Mouse (Mus musculus) heart, postnatal 10 days (tissue): ENCODE data around the gene Tmem63b. TPM values are rescaled to one million over a fixed set of nuclear protein-coding genes. Genes with fewer than 3 reads are reported as not detected.
A peak's percentile ranks its signal among the peaks of the same experiment; 100 is the strongest.

Experiments
- DNase-seq, 2 experiments: peaks; one replicate each; pipeline ENCODE4 v3.0.0; 2021
- intact Hi-C: fragments of 180-260 bp; cut with DNase I; formaldehyde crosslinking; loops from one replicate; pipeline ENCODE4 v1.15.1; 2025
- total RNA-seq, 2 experiments: library from RNA; stranded (reverse); gene quantifications; 2 replicates each; pipeline ENCODE4 v1.2.3; 2021

Tmem63b gene
- total RNA-seq, 2 experiments from 2014 or later: 81.4 to 86.9 TPM

DNA sequence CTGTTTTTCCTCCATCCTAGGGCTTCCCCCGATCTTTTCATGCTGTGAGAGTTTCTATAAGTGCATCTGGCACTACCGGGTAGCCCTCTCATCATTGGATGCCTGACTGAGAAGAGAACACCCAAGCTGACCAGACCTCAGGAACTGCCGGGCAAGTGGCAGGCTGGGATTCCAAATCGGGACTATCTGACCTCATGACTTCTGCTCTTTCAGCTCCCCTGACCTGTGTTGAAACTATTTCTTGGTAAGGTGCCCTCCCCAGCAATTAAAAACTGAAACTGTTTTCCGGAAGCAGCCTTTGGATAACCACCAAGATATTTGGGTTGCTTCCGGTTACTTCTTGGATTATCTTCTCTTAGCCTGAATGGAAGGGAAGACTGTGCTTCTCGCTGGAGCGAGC lies 21.5 kb upstream of the Tmem63b start:
- intact Hi-C loops: no loop called here
- no peak for DNase-seq

GRCm38 (mm10) chr17:45707376-45707775 lies 20.7 kb upstream of the Tmem63b start:
- no peak for DNase-seq
- intact Hi-C loops: no loop called here

GRCm38 (mm10) chr17:45706796-45707195 lies 20.1 kb upstream of the Tmem63b start:
- no peak for DNase-seq
- intact Hi-C loops: no loop called here

DNA sequence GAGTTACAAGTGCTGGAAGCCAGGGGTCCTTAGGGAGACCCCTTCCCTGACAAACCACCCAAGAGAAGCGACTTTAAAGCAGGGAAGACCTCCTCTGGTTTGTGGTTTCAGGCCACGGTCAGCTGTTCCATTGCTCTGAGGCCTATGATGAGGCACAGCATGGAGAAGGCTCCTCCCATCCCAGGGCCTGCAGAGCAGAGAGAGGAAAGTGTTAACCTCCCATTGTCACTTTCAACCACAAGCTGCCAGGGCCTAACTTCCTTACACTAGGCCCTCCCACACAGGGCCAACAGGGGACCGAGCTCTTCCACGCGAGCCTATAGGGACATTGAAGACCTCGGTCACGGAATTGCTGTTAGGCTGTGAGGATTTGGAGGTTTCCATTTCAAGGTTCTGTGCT lies 16.5 kb upstream of the Tmem63b start:
- intact Hi-C loops: no loop called here
- DNase-seq: no peak

GRCm38 (mm10) chr17:45702254-45702653 lies 15.5 kb upstream of the Tmem63b start:
- intact Hi-C loops: no loop called here
- DNase-seq: no peak

DNA sequence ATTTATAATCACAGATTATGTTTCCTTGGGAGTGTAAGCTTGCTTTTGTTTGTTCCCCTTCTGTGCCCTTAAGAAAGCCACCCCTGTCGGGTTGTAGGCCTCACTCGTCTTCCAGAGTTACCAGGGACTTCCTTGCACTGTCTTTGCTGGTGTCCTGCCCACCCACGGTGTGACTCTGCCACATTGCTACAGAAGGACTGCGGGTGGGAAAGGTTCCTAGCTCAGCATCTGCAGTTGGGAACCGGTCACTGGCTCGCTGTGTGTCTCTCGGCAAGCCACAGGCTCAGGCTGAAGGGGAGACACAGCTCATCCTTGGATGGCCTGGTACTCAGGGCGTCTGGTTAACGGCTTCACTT lies 14.5 kb upstream of the Tmem63b start:
- intact Hi-C loops: no loop called here

GRCm38 (mm10) chr17:45700496-45701235 lies 14.0 kb upstream of the Tmem63b start:
- intact Hi-C loops: no loop called here
- peak; percentile 62 to 73 for DNase-seq

More for the DNA sequence above, 14.5 kb upstream of the Tmem63b start:
- DNase-seq: no peak

GRCm38 (mm10) chr17:45699039-45699740 lies 12.5 kb upstream of the Tmem63b start:
- DNase-seq: no peak
- intact Hi-C loops: no loop called here

- no peak for DNase-seq
- intact Hi-C loops: no loop called here
Observed at GRCm38 (mm10) chr17:45698368-45698767, 11.7 kb upstream of the Tmem63b start.

DNA sequence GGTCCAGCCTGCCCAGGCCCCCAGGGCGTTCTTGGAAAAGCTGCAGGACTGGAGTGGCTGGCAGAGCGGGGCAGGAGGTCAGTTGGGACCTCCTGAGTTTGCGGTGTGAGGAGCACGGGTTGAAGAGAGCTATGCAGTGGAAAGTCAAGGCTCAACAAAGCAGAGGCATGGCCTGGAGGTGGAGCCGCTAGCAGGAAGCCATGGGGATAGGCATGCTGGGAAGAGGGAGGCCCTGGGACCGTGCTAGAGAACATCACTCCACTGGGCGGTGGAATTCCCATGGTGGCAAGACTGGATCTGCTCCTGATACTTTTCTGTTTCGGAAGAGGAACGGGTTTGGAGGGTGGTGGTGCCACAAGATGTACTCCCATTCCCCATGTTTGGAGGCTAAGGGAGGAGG lies 10.3 kb upstream of the Tmem63b start:
- intact Hi-C loops: no loop called here
- no peak for DNase-seq

- DNase-seq: no peak
- intact Hi-C loops: no loop called here
Observed at GRCm38 (mm10) chr17:45695227-45696120, 8.8 kb upstream of the Tmem63b start.

DNA sequence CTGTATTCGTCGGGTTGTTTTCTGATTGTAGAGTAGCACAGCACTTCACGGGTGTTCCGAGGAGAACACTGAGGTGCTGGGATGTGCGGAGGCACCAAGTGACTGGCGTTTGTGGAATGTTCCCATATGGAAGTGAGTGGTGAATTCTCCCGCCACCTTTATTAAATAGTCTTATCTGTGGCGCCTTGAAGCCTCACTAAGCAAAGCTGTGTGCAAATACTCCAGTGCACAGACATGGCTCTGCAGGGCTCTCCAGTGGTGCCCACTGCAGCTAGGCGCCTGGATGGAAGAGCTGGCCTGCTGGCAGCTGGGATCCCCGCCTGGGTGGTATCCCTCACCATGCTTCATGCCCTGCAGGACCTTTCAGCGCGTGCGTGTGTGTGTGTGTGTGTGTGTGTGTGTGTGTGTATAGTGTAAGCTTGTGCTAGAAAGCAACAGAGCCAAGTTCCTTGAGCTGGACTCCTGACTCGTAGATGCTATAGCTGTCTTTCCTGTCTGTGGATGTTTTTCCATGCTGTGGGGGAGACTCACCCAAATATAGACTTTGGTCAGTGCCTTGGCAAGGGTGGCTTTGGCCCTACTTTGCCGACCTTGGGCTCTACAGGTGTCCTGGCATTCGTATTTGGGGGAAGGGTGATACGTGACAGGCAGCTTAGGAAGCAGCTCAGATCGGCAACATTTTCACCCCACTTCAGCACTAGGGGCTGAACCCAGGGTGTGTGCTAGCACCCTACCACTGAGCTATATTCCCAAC lies 7.3 kb upstream of the Tmem63b start:
- peak; percentile 60 to 69 for DNase-seq
- intact Hi-C loops: no loop called here

GRCm38 (mm10) chr17:45692159-45692558 lies 5.5 kb upstream of the Tmem63b start:
- intact Hi-C loops: no loop called here
- DNase-seq: no peak

DNA sequence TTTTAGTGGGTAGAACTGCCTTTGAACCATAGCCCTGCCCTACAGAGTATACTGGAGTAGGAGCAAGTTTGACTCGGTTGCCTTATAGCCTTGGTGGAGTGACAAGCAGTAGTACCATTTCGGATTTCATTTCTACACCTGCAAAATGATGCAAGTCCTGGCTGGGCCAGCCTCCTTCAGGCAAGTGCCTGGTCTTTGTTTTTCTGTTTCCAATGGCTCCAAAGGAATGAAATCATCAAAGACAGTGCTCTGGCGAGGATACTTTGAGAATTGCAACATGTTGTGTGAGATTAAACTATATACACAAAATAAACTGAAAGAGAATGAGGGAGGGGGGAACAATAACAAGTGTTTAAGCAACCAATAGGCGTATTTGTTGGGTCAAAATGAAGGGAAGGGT lies 3.3 kb upstream of the Tmem63b start:
- intact Hi-C loops: no loop called here
- no peak for DNase-seq

GRCm38 (mm10) chr17:45689120-45689519 lies 2.4 kb upstream of the Tmem63b start:
- DNase-seq: no peak

GRCm38 (mm10) chr17:45686093-45686619 lies 549 bp downstream of the Tmem63b start, which contains the start of gene Mrpl14:
TSS of gene Mrpl14 (plus strand) at chr17:45686322.
- DNase-seq: peak; percentile 93 to 95
- intact Hi-C loops: no loop called here

More at GRCm38 (mm10) chr17:45689120-45689519, 2.4 kb upstream of the Tmem63b start:
- intact Hi-C loops: no loop called here

DNA sequence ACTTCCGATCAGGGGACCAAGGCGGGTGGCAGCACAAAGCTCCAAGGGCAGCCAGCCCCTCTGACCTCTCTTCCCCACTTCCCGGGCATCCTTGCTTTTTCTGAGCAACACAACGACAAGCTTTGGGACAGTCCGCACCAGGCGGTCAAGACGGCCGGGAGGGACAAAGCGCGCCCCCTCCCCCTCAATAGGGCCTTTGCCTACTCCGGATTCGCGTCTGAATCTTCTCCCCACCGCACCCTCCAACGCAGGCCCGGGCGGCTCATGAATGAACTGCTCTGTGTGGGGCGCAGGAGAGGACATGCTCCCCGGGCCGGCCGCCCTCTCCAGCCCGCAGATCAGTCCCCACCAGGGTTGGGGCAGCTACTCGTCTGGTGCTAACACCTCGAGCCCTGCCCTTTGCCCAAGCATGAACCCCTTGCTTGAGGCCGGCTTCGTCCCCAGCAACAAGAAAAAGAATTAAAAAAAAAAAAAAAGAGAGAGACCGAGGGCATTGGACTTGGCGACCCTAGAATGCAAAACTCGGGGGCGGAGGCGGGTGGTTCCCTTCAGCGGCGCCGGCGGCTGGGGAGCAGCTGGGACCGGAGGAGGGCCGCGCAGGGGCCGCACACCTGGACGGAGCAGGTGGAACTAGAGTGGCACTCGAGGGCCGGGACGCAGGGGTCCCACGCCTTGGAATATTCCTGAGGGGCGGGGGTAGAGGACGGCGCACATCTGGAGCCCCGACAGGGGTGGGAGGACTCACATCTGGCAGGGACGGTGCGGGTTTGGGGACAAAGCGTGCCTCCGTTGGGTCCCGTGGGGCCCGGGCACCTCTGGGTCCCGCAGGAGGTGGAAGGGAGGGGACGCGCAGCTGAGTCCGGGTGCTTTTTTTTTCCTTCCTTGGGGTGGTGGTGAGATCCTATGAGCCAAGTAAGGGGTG lies 1.3 kb downstream of the Tmem63b start:
- intact Hi-C loops: no loop called here
- peak; percentile 60 to 66 for DNase-seq

DNA sequence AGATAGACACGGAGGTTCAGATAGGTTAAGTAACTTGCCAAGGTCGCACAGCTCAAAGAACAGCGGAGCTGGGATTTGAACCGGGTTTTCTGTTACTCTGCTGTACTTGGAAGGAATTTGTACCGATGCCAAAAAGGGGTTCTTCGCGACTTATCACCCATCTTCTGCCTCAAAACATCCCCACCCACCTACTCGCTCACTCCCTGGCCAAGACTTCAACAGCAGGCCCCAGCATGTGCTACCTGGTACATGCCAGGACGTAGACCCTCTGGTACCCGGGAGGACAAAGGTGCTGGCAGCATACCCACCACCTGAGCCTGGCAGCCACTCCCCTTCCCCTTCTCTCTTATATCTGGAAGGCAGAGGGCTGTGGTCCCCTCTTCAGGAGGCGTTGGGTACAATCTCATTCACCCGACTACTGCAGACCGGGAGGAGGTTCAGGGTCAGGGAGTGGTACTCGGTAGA lies 2.0 kb downstream of the Tmem63b start:
- no peak for DNase-seq
- intact Hi-C loops: no loop called here

DNA sequence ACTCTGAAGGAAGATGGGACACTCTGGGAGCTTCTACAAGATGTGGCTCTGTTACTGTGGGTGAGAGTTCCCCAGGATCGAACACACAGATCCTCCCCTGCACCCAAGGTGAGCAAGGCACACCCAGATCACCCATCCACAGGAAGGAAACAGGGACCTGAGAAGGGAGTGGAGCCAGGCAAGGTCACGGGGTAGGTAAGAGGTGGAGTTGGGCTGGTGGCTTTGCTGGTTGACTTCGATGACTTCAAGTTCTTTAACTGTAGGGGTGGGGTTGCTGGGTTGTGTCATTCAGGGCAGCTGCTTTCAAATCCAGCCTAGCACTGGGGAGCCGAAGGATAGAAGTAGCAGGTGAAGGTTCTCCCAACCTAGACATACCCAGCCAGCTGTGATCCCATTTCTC lies 3.9 kb downstream of the Tmem63b start:
- intact Hi-C loops: no loop called here
- DNase-seq: no peak
